Mouse (Mus musculus): ENCODE measurements around the gene Gm3854. TPM values are rescaled to one million over a fixed set of nuclear protein-coding genes. Genes with fewer than 3 reads are reported as not detected.
"Not testable (repeated sequence)": the region's sequence is repeated elsewhere in the genome, so short reads cannot be mapped to it uniquely, and the experiment has no call there.

The Gm3854 gene
- total RNA-seq (2021) = under 1 TPM; 0.12 to 0.14 TPM
- long read RNA-seq, experiment 1 = 0 reads
- long read RNA-seq, experiment 2 = 0 reads

- DNase-seq = peak; percentile 17
These were observed at the start of gene Gm3854 for GRCm38 (mm10) chr7:6343501-6344071. TSS of gene Gm3854 (plus strand) at chr7:6343759.

- DNase-seq = not testable (repeated sequence)
These were observed 42.8 kb upstream of the Gm3854 start for GRCm38 (mm10) chr7:6300796-6301195.

GRCm38 (mm10) chr7:6330458-6331232 lies 12.9 kb upstream of the Gm3854 start:
- no peak for DNase-seq

- peak; percentile 71 for DNase-seq
These were observed 12.2 kb upstream of the Gm3854 start, which contains the start of gene Zfp583 for GRCm38 (mm10) chr7:6331233-6331956. TSS of gene Zfp583 (minus strand) at chr7:6331285.

GRCm38 (mm10) chr7:6339865-6340264 lies 3.7 kb upstream of the Gm3854 start:
- DNase-seq = no peak

GRCm38 (mm10) chr7:6344124-6344523 lies 565 bp downstream of the Gm3854 start:
- no peak for DNase-seq

GRCm38 (mm10) chr7:6358121-6358520 lies 14.6 kb downstream of the Gm3854 start:
- no peak for DNase-seq

- DNase-seq = no peak
These were observed 15.5 kb downstream of the Gm3854 start for GRCm38 (mm10) chr7:6358937-6359590.

- DNase-seq = no peak
These were observed 17.0 kb downstream of the Gm3854 start for GRCm38 (mm10) chr7:6360477-6361060.

- DNase-seq = no peak
These were observed 18.2 kb downstream of the Gm3854 start for GRCm38 (mm10) chr7:6361756-6362155.

- DNase-seq = peak; percentile 92
These were observed 18.9 kb downstream of the Gm3854 start for GRCm38 (mm10) chr7:6362268-6363046.

- peak; percentile 69 for DNase-seq
These were observed 19.5 kb downstream of the Gm3854 start, which contains the start of gene Zfp78 for GRCm38 (mm10) chr7:6363047-6363488. TSS of gene Zfp78 (plus strand) at chr7:6363280.

- DNase-seq = no peak
These were observed 21.2 kb downstream of the Gm3854 start for GRCm38 (mm10) chr7:6364761-6365160.

- DNase-seq = no peak
These were observed 23.6 kb downstream of the Gm3854 start for GRCm38 (mm10) chr7:6367185-6367584.

- DNase-seq = not testable (repeated sequence)
These were observed 24.6 kb downstream of the Gm3854 start for GRCm38 (mm10) chr7:6368146-6368545.

GRCm38 (mm10) chr7:6369460-6369859 lies 25.9 kb downstream of the Gm3854 start:
- no peak for DNase-seq

GRCm38 (mm10) chr7:6372993-6373392 lies 29.4 kb downstream of the Gm3854 start:
- no peak for DNase-seq

- no peak for DNase-seq
These were observed 34.9 kb downstream of the Gm3854 start for GRCm38 (mm10) chr7:6378441-6378840.

- DNase-seq = no peak
These were observed 37.9 kb downstream of the Gm3854 start for GRCm38 (mm10) chr7:6381431-6381830.

- DNase-seq = peak; percentile 94
These were observed 39.5 kb downstream of the Gm3854 start, which contains the start of gene Zfp28 for GRCm38 (mm10) chr7:6383044-6383455. TSS of gene Zfp28 (plus strand) at chr7:6383295.

- DNase-seq = no peak
These were observed 40.5 kb downstream of the Gm3854 start for GRCm38 (mm10) chr7:6384011-6384410.

All from gastrocnemius, postnatal 10 days (tissue).